Mouse (Mus musculus): Measurements from ENCODE around the gene Taf1b. TPM values are rescaled to one million over a fixed set of nuclear protein-coding genes. Genes with fewer than 3 reads are reported as not detected.

Taf1b gene
- total RNA-seq, 1 experiment, result 27.7 TPM

GRCm38 (mm10) chr12:24571523-24572392 is 73.6 kb downstream of the Taf1b start, which contains the start of gene Grhl1:
Gene Grhl1 (plus strand): TSS chr12:24572283.
- H3K4me1 ChIP-seq (ENCODE audit: control insufficient read depth in 2 of 2, insufficient read depth in 2 of 2, low read length in 2 of 2, poor library complexity in 1 of 2), result no peaks in the 10 kb centered on the region
- peak within 1 kb of the TSS; percentile 85 to 92 for H3K4me3 ChIP-seq (ENCODE audit: insufficient read depth in 1 of 2, low read depth in 1 of 2, low read length in 2 of 2, poor library complexity in 1 of 2, severe bottlenecking in 1 of 2)
- peaks cover under 1% of the 10 kb centered on the region; the same call in 1 of the 2 replicates for H3K36me3 ChIP-seq (ENCODE audit: control insufficient read depth, insufficient read depth, low read length, poor library complexity, severe bottlenecking)
- no peak for TF ChIP-seq ZC3H11A (IDR thresholded peaks at IDR 0.05; ENCODE audit: borderline replicate concordance, low read depth, low read length)
- TF ChIP-seq CHD2 (IDR thresholded peaks at IDR 0.05; ENCODE audit: low read depth, low read length), result no peak
- TF ChIP-seq MAFK (IDR thresholded peaks at IDR 0.05; ENCODE audit: insufficient read depth, low read depth, low read length), result no peak
- no peak for TF ChIP-seq ZNF384 (IDR thresholded peaks at IDR 0.05; ENCODE audit: low read depth, low read length)
- TF ChIP-seq HCFC1 (IDR thresholded peaks at IDR 0.05; ENCODE audit: borderline replicate concordance, insufficient read depth, low read length), result no peak
- in situ Hi-C loops (cut with MboI; ENCODE audit: low sequenced_read_pairs in 2 of 2, unreplicated experiment in 2 of 2), result no loop called here
- no peaks in the 10 kb centered on the region for H3K9me3 ChIP-seq (ENCODE audit: control insufficient read depth, insufficient read depth, low read depth, low read length)
- peak; percentile 86 for DNase-seq (ENCODE audit: low read depth, low spot score)
- no peak within 1 kb of the TSS for H3K27ac ChIP-seq (ENCODE audit: insufficient read depth, low read depth, low read length, poor library complexity, severe bottlenecking)
- peak within 1 kb of the TSS; percentile 88 for H3K9ac ChIP-seq (ENCODE audit: insufficient read depth, low read depth, low read length, poor library complexity, severe bottlenecking)

DNA sequence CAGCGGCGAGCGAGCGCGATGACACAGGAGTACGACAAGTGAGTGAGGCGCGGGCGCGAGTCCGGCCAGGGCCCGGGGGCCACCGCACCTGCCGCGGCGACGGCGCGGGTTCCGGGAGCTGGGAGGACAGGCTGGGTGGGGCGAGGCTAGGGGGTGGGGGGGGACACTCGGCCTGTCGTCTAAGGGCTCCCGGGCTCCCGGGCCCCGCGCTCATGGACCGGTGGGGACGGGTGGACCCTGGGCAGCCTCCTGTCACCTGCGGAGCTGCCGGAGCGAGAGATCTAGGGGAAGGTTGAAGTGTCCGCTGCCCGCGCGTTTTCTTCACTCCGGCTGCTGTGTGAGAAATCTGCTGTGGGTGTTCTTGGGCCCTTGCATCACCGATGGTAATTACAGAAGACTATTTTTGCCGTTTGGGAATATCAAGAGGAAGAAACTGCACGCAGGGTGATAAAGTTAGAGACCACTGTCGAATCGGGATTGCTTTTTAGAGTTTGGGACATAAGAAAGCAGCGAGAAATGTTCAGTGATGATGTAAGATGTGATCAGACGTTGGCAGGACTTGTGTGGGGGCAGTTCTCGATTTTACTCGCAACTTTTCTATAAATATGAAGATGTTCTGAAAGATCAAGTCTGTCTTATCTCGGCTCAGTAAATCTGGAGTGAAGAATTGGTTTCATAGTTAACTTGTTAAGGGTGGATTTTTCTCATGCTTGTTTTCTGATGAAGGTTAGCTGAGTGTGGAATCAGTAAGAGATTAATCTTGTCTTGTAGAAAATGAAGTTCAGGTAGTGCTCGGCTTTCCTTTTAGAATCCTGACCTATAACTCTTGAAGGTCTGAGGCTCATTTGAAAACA is 74.5 kb downstream of the Taf1b start:
- in situ Hi-C loops (cut with MboI; ENCODE audit: low sequenced_read_pairs in 2 of 2, unreplicated experiment in 2 of 2), result no loop called here
- H3K9ac ChIP-seq (ENCODE audit: insufficient read depth, low read depth, low read length, poor library complexity, severe bottlenecking), result peak overlapping the region; percentile 88
- no peak for DNase-seq (ENCODE audit: low read depth, low spot score)

DNA sequence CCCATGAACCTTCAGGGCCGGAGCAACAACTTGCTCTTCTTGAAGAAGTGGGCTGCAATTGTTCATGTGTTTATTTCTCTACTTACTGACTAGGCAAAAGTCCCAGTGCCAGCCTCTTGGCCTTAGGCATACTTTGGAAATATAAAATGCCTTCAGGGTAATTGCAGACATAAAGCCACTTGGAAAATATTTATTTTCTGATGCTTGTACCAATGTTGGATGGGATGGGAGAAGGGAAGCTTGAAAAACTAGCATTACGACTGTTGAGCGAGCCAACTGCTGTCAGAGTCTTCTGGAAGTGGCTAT is 75.1 kb downstream of the Taf1b start:
- Histone ChIP-seq H3K9me3 (ENCODE audit: control insufficient read depth, insufficient read depth, low read depth, low read length) (no peaks in the 10 kb centered on the region), H3K4me3 (ENCODE audit: insufficient read depth in 1 of 2, low read depth in 1 of 2, low read length in 2 of 2, poor library complexity in 1 of 2, severe bottlenecking in 1 of 2) (no peak overlapping the region; a peak in 1 of 4 replicates), H3K36me3 (ENCODE audit: control insufficient read depth, insufficient read depth, low read length, poor library complexity, severe bottlenecking) (peaks cover 2% of the 10 kb centered on the region; the same call in 1 of the 2 replicates), H3K4me1 (ENCODE audit: control insufficient read depth in 2 of 2, insufficient read depth in 2 of 2, low read length in 2 of 2, poor library complexity in 1 of 2) (no peaks in the 10 kb centered on the region), H3K9ac (ENCODE audit: insufficient read depth, low read depth, low read length, poor library complexity, severe bottlenecking) (no peak overlapping the region), H3K27ac (ENCODE audit: insufficient read depth, low read depth, low read length, poor library complexity, severe bottlenecking) (no peak overlapping the region)
- TF ChIP-seq ZC3H11A (IDR thresholded peaks at IDR 0.05; ENCODE audit: borderline replicate concordance, low read depth, low read length) (no peak), MAFK (IDR thresholded peaks at IDR 0.05; ENCODE audit: insufficient read depth, low read depth, low read length) (no peak), HCFC1 (IDR thresholded peaks at IDR 0.05; ENCODE audit: borderline replicate concordance, insufficient read depth, low read length) (no peak), ZNF384 (IDR thresholded peaks at IDR 0.05; ENCODE audit: low read depth, low read length) (no peak), CHD2 (IDR thresholded peaks at IDR 0.05; ENCODE audit: low read depth, low read length) (no peak)
- DNase-seq (ENCODE audit: low read depth, low spot score), result no peak
- in situ Hi-C loops (cut with MboI; ENCODE audit: low sequenced_read_pairs in 2 of 2, unreplicated experiment in 2 of 2), result no loop called here

More for the DNA sequence above, 74.5 kb downstream of the Taf1b start:
- no peak overlapping the region for H3K27ac ChIP-seq (ENCODE audit: insufficient read depth, low read depth, low read length, poor library complexity, severe bottlenecking)
- H3K36me3 ChIP-seq (ENCODE audit: control insufficient read depth, insufficient read depth, low read length, poor library complexity, severe bottlenecking), result peaks cover 2% of the 10 kb centered on the region; the same call in 1 of the 2 replicates
- no peaks in the 10 kb centered on the region for H3K4me1 ChIP-seq (ENCODE audit: control insufficient read depth in 2 of 2, insufficient read depth in 2 of 2, low read length in 2 of 2, poor library complexity in 1 of 2)
- no peaks in the 10 kb centered on the region for H3K9me3 ChIP-seq (ENCODE audit: control insufficient read depth, insufficient read depth, low read depth, low read length)
- TF ChIP-seq MAFK (IDR thresholded peaks at IDR 0.05; ENCODE audit: insufficient read depth, low read depth, low read length) (no peak), CHD2 (IDR thresholded peaks at IDR 0.05; ENCODE audit: low read depth, low read length) (no peak), HCFC1 (IDR thresholded peaks at IDR 0.05; ENCODE audit: borderline replicate concordance, insufficient read depth, low read length) (no peak), ZC3H11A (IDR thresholded peaks at IDR 0.05; ENCODE audit: borderline replicate concordance, low read depth, low read length) (no peak), ZNF384 (IDR thresholded peaks at IDR 0.05; ENCODE audit: low read depth, low read length) (no peak)
- H3K4me3 ChIP-seq (ENCODE audit: insufficient read depth in 1 of 2, low read depth in 1 of 2, low read length in 2 of 2, poor library complexity in 1 of 2, severe bottlenecking in 1 of 2), result peak overlapping the region; percentile 85 to 92

DNA sequence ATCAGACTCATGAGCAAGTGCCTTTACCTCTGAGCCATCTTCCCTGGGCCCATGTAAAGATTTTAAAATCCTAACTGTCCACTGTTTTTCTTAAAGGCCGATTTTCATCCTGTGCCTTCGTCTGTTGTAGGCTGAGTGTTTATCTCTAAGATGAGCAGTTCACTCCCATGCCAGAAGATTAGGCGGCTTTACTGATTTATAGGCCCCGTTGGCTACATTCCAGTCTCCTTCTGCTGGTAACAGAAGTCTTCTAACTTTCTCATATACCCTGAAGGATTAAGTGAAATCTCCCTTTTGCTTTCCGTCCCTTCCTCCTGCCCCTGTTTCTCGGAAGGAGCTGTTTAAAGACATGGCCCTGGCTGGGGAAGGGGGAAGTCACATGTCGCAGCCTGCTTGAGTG is 76.7 kb downstream of the Taf1b start:
- H3K36me3 ChIP-seq (ENCODE audit: control insufficient read depth, insufficient read depth, low read length, poor library complexity, severe bottlenecking), result peaks cover 2% of the 10 kb centered on the region; the same call in 1 of the 2 replicates
- no peak overlapping the region for H3K27ac ChIP-seq (ENCODE audit: insufficient read depth, low read depth, low read length, poor library complexity, severe bottlenecking)
- H3K4me3 ChIP-seq (ENCODE audit: insufficient read depth in 1 of 2, low read depth in 1 of 2, low read length in 2 of 2, poor library complexity in 1 of 2, severe bottlenecking in 1 of 2), result no peak overlapping the region
- TF ChIP-seq HCFC1 (IDR thresholded peaks at IDR 0.05; ENCODE audit: borderline replicate concordance, insufficient read depth, low read length), result no peak
- no peak for TF ChIP-seq CHD2 (IDR thresholded peaks at IDR 0.05; ENCODE audit: low read depth, low read length)
- no peak for TF ChIP-seq ZC3H11A (IDR thresholded peaks at IDR 0.05; ENCODE audit: borderline replicate concordance, low read depth, low read length)
- TF ChIP-seq MAFK (IDR thresholded peaks at IDR 0.05; ENCODE audit: insufficient read depth, low read depth, low read length), result no peak
- no peak overlapping the region for H3K9ac ChIP-seq (ENCODE audit: insufficient read depth, low read depth, low read length, poor library complexity, severe bottlenecking)
- no peaks in the 10 kb centered on the region for H3K4me1 ChIP-seq (ENCODE audit: control insufficient read depth in 2 of 2, insufficient read depth in 2 of 2, low read length in 2 of 2, poor library complexity in 1 of 2)
- no peaks in the 10 kb centered on the region for H3K9me3 ChIP-seq (ENCODE audit: control insufficient read depth, insufficient read depth, low read depth, low read length)
- DNase-seq (ENCODE audit: low read depth, low spot score), result no peak
- in situ Hi-C loops (cut with MboI; ENCODE audit: low sequenced_read_pairs in 2 of 2, unreplicated experiment in 2 of 2), result no loop called here

Data from ES-E14 (cell line).